Mouse (Mus musculus) stomach, embryonic 15.5 days (tissue): Measurements from ENCODE around the gene Rpn1. TPM values are rescaled to one million over a fixed set of nuclear protein-coding genes. Genes with fewer than 3 reads are reported as not detected.

Source experiments
- ATAC-seq: fragments of 200-750 bp; cut with Nextera tagmentation; 2 replicates; pipeline ENCODE4 v1.8.0; 2017; ENCODE audit warnings: low read depth, moderate number of reproducible peaks, moderate TSS enrichment; ENCODE audit not compliant: insufficient read depth, low FRiP score
- H3K27ac ChIP-seq: fragments of 300-500 bp; sonication (generic); 2 replicates; pipeline ENCODE4 v1.5.1; 2015; ENCODE audit warnings: mild to moderate bottlenecking, inconsistent platforms
- H3K27me3 ChIP-seq: fragments of 300-500 bp; sonication (generic); replicated peaks from 2 replicates; pipeline ENCODE4 v1.6.1; 2015; ENCODE audit warnings: inconsistent platforms
- H3K36me3 ChIP-seq: fragments of 300-500 bp; sonication (generic); 2 replicates; pipeline ENCODE4 v1.6.1; 2015; ENCODE audit warnings: inconsistent platforms
- H3K4me1 ChIP-seq: fragments of 300-500 bp; sonication (generic); 2 replicates; pipeline ENCODE4 v1.6.1; 2015; ENCODE audit warnings: inconsistent platforms
- H3K4me2 ChIP-seq: fragments of 300-500 bp; sonication (generic); 2 replicates; pipeline ENCODE4 v1.6.1; 2015; ENCODE audit warnings: mild to moderate bottlenecking, inconsistent platforms
- H3K4me3 ChIP-seq: fragments of 300-500 bp; sonication (generic); replicated peaks from 2 replicates; pipeline ENCODE4 v1.5.1; 2015; ENCODE audit warnings: inconsistent platforms
- H3K9ac ChIP-seq: fragments of 300-500 bp; sonication (generic); 2 replicates; pipeline ENCODE4 v1.6.1; 2015; ENCODE audit warnings: inconsistent platforms
- H3K9me3 ChIP-seq: fragments of 300-500 bp; sonication (generic); 2 replicates; pipeline ENCODE4 v1.6.1; 2016; ENCODE audit warnings: inconsistent platforms
- WGBS: fragments of 180-500 bp; shearing (Covaris S2); methylation state at CpG from one replicate; pipeline ENCODE4 v1.1.7; 2015; 5-methylcytosine and 5-hydroxymethylcytosine counted together
- polyA plus RNA-seq: library from polyadenylated mRNA; unstranded; fragments of >200 nt; fragmentation: Nextera tagmentation; extraction: Ambion mirVana; gene quantifications from 2 replicates; pipeline ENCODE4 v1.2.1, GENCODE M21; 2015

Rpn1 gene
- polyA plus RNA-seq, 1 experiment from 2014 or later = 387 TPM

DNA sequence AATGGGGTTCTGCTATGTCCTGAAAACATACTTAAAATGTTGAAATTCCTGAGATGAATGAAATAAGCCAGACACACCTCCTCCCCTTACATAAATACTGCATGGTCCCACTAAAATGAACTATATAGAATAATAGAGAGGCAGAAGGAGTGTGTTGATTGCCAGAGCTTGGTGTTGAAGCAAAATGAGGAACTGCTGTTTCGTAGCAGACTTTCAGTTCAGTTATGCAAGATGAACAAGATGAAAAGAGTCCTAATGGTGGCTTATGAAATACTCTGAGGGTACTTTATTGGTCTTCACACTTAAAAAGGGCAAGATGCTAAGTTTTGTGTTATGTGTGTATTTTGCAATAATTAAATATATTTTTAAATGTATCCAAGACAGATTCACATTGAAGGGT is 15.5 kb upstream of the Rpn1 start:
- Histone ChIP-seq H3K9ac (no peak overlapping the region), H3K36me3 (no peaks in the 10 kb centered on the region), H3K4me1 (no peaks in the 10 kb centered on the region), H3K27me3 (no peaks in the 10 kb centered on the region), H3K4me2 (no peak overlapping the region), H3K27ac (no peak overlapping the region), H3K4me3 (no peak overlapping the region), H3K9me3 (no peaks in the 10 kb centered on the region)
- 69% methylated on average over 1 of the region's 1 CpGs for WGBS
- ATAC-seq = no peak

DNA sequence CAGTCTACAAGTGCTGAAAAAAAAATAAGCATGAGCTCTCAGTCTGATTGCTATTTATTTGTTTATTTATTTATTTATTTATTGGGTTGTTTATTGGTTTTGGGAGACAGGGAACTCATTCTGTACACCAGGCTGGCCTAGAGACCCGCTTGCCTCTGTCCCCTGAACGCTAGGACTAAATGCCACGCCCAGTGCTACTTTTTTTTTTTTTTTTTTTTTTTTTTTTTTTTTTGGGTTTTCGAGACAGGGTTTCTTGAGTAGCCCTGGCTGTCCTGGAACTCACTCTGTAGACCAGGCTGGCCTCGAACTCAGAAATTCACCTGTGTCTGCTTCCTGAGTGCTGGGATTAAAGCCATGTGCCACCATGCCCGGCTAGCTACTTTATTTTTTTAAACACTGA is 13.8 kb upstream of the Rpn1 start:
- no peak for ATAC-seq
- no peaks in the 10 kb centered on the region for H3K9me3 ChIP-seq
- no peaks in the 10 kb centered on the region for H3K27me3 ChIP-seq
- H3K4me1 ChIP-seq = no peaks in the 10 kb centered on the region; the same call in 1 of the 2 replicates
- no peaks in the 10 kb centered on the region for H3K36me3 ChIP-seq
- no peak overlapping the region for H3K27ac ChIP-seq
- H3K9ac ChIP-seq = no peak overlapping the region
- WGBS = 72% methylated on average over 6 of the region's 6 CpGs
- H3K4me2 ChIP-seq = no peak overlapping the region
- H3K4me3 ChIP-seq = no peak overlapping the region

DNA sequence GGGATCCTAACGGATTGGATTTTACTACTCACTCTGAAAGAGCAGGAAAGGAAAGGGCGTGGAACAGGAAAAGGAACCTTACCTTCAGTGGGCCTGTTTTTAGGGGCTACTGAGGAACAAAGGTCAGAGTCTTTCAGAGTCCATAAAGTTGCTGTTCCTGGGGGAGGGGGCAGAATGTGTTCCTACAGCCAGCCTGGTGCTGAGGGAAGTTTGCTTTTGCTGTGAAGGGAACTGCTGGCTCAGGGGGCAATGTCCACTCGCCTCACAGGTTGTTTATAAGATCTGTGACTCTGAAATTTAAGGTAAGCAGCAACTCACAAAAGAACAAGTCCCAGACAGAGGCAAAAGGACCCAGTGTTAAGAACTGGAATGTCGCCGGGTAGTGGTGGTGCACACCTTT is 13.1 kb upstream of the Rpn1 start:
- H3K4me1 ChIP-seq = no peaks in the 10 kb centered on the region; the same call in 1 of the 2 replicates
- H3K9me3 ChIP-seq = no peaks in the 10 kb centered on the region
- no peak overlapping the region for H3K4me3 ChIP-seq
- H3K9ac ChIP-seq = no peak overlapping the region
- H3K36me3 ChIP-seq = no peaks in the 10 kb centered on the region
- no peaks in the 10 kb centered on the region for H3K27me3 ChIP-seq
- WGBS = 65% methylated on average over 5 of the region's 5 CpGs
- H3K27ac ChIP-seq = no peak overlapping the region
- H3K4me2 ChIP-seq = no peak overlapping the region
- ATAC-seq = no peak

DNA sequence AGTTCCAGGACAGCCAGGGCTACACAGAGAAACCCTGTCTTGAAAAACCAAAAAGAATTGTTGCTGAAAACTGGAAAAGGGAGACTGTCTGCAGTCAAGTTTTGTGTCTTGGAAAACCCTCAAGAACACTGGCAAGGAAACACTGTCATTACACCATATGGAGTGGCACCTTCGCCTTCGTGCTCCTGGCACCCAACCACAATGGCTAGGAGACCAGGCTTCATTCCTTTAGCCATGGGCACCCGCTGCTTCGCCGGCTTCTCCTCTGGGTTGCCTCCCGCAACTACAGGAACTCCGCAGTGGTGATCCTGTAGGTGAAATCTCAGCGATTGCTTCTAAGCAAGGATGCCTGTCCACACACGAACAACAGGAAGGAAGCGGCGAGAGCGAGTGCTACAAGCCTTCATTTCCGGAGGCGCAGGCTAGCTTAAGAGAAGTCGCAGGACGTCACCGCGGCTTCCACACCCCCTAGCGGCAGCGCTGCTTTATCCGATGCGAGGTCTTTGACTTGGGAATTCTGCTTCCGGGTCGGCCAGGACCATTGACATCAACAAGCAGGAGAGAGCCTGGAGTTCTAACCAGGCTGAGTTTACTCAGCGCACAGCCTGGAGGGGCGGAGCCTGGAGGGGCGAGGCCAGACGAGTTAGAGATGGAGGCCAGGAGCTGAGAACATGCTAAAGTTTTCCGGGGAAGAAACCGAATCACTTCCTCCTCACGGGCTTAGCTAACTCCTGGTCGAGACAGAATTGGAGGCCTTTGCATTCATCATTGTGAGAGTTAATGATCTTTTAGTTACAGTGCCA is 9.3 kb upstream of the Rpn1 start:
- H3K36me3 ChIP-seq = no peaks in the 10 kb centered on the region

DNA sequence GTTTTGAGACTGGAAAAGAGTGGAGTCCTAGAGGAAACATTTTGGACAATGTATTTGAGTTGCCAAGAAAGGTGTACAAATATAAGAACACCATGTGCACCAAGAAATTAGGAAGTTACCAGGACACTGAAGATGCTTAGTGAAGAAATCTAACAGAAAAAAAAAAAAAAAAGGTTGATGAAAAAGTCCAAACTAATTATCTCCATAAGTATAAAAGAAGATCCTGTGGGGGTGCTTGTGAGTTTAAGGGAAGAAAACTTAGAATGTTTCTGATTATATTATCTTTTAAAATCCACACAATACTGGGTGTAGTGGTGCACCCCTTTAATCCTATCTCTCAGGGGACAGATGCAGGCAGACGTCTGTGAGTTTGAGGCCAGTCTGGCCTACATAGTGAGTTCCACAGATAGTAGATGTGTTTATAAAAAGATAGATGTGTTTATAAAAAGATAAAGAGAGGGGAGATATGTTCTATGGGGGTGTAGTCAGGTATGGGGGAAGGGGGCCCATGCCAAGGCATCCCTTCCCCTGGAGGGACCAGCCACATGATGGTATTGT is 8.2 kb upstream of the Rpn1 start:
- no peaks in the 10 kb centered on the region for H3K36me3 ChIP-seq
- WGBS = 68% methylated on average over 1 of the region's 1 CpGs
- no peaks in the 10 kb centered on the region; the same call in 1 of the 2 replicates for H3K4me1 ChIP-seq
- peak overlapping the region; percentile 79; the same call in 1 of the 2 replicates for H3K4me2 ChIP-seq
- ATAC-seq = no peak
- H3K27me3 ChIP-seq = no peaks in the 10 kb centered on the region
- no peak overlapping the region; the same call in 1 of the 2 replicates for H3K27ac ChIP-seq
- H3K9me3 ChIP-seq = no peaks in the 10 kb centered on the region
- no peak overlapping the region for H3K4me3 ChIP-seq
- no peak overlapping the region for H3K9ac ChIP-seq

More for the DNA sequence above, 9.3 kb upstream of the Rpn1 start:
- H3K4me1 ChIP-seq = no peaks in the 10 kb centered on the region; the same call in 1 of the 2 replicates
- H3K9me3 ChIP-seq = no peaks in the 10 kb centered on the region
- peak; percentile 98 for ATAC-seq
- no peaks in the 10 kb centered on the region for H3K27me3 ChIP-seq
- no peak overlapping the region for H3K9ac ChIP-seq
- peak overlapping the region; percentile 79 for H3K4me2 ChIP-seq
- H3K27ac ChIP-seq = peak overlapping the region; percentile 90
- WGBS = 3% methylated on average over 32 of the region's 32 CpGs
- peak overlapping the region; percentile 47 for H3K4me3 ChIP-seq

DNA sequence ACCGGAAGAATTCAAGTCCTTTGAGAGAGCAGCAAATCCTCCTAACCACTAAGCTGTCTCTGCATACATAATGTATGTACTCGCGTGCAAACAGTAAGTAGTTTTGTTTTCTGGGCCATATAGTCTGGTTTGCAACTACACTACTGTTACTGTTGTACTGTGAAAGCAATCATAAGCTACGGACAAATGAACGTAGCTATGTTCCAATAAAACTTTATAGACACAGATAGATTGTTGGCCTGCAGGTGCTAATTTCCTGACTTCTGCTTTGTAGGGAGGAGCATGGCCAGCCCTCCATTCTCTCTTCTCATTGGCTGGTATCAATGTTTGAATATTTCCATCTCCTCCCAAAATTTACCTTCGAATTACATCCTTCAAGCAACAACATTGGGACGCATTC is 1.2 kb upstream of the Rpn1 start:
- Histone ChIP-seq H3K4me1 (peaks cover 18% of the 10 kb centered on the region), H3K4me2 (no peak overlapping the region), H3K9ac (no peak overlapping the region), H3K27me3 (no peaks in the 10 kb centered on the region), H3K9me3 (no peaks in the 10 kb centered on the region), H3K4me3 (no peak overlapping the region), H3K36me3 (no peaks in the 10 kb centered on the region), H3K27ac (no peak overlapping the region)
- 91% methylated on average over 7 of the region's 7 CpGs for WGBS
- no peak for ATAC-seq

DNA sequence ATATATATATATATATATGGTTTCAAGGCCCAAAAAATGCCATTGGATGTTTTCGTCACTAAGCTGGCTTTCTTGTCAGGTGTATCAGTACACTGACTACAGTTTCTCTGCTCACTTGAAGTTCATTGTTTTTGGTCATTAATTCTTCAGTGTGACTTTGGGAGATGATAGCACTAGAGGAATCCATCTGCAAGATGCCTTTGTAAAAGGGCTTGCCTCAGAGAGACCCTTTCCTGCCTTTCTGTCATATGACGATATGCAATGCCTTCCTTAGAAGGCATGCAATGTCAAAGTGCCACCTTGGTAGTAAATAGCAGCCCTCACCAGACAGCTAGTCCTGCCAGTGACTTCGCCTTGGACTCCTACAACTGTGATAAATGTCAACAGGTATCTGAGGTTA is 610 bp upstream of the Rpn1 start:
- Histone ChIP-seq H3K27ac (peak overlapping the region; percentile 44; the same call in 1 of the 2 replicates), H3K4me2 (peak overlapping the region; percentile 56), H3K9ac (no peak overlapping the region), H3K9me3 (no peaks in the 10 kb centered on the region), H3K36me3 (0 out of 2 replicates have a peak, but pooled peaks cover 4% of the 10 kb centered on the region), H3K4me3 (no peak overlapping the region; the same call in 1 of the 2 replicates), H3K27me3 (no peaks in the 10 kb centered on the region), H3K4me1 (peaks cover 18% of the 10 kb centered on the region)
- no peak for ATAC-seq
- WGBS = 58% methylated on average over 3 of the region's 3 CpGs

DNA sequence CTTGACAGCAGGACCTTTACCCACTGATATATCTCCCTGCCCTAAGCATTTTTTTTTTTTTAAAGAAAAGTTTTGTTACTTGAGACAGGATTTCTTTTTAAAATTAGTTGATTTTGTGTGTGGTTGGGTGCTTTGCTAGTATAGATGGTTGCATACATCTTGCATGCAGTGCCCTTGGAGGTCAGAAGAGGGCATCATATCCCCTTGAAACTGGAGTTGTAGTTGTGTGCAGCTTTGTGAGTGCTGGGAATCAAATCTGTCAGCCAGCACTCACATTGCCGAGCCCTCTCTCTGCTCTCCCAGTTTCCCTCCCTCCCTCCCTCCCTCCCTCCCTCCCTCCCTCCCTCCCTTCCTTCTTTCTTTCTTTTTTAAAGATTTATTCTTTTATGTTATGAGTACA is 4.7 kb downstream of the Rpn1 start:
- Histone ChIP-seq H3K9ac (no peak overlapping the region), H3K36me3 (peaks cover 27% of the 10 kb centered on the region), H3K4me3 (no peak overlapping the region), H3K4me2 (no peak overlapping the region), H3K4me1 (peaks cover 15% of the 10 kb centered on the region), H3K9me3 (no peaks in the 10 kb centered on the region), H3K27ac (no peak overlapping the region), H3K27me3 (no peaks in the 10 kb centered on the region)
- ATAC-seq = no peak
- WGBS = 80% methylated on average over 1 of the region's 1 CpGs

DNA sequence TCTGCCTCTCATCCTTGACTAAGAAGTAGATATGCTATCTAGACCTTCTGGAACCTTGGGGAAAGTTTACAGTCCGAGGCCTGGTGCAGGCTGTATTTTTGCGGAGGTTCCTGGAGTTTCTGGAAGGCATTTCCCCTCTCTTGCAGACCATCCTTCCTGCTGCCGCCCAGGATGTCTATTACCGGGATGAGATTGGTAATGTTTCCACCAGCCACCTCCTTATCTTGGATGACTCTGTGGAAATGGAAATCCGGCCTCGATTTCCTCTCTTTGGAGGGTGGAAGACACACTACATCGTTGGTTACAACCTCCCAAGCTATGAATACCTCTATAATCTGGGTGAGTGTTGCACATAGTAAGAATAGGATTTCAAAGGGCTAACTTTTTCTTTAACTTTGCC is 11.1 kb downstream of the Rpn1 start:
- Histone ChIP-seq H3K27me3 (no peaks in the 10 kb centered on the region), H3K27ac (no peak overlapping the region), H3K9me3 (no peaks in the 10 kb centered on the region), H3K4me3 (no peak overlapping the region), H3K4me2 (no peak overlapping the region), H3K9ac (no peak overlapping the region), H3K4me1 (no peaks in the 10 kb centered on the region), H3K36me3 (peaks cover 71% of the 10 kb centered on the region)
- ATAC-seq = no peak
- 89% methylated on average over 7 of the region's 7 CpGs for WGBS

DNA sequence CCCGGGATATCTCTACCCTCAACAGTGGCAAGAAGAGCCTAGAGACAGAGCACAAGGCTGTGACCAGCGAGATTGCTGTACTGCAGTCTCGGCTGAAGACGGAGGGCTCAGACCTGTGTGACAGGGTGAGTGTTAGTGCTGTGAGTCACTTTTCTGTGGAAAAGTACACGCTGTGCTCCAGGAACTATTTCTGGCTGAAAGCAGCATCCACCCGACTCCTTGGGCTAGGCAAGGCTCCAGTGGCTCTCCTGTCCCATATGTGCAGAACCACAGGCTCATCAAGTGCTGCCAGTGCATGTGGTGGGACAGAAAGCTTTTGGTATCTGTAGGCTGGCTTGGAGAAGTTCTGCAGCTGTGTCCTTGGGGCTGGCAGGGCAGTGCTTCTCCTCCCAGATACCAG is 17.8 kb downstream of the Rpn1 start:
- Histone ChIP-seq H3K9ac (no peak overlapping the region), H3K27ac (no peak overlapping the region), H3K9me3 (no peaks in the 10 kb centered on the region), H3K4me2 (no peak overlapping the region), H3K27me3 (no peaks in the 10 kb centered on the region), H3K4me1 (0 out of 2 replicates have a peak, but pooled peaks cover 4% of the 10 kb centered on the region), H3K36me3 (peaks cover 69% of the 10 kb centered on the region), H3K4me3 (no peak overlapping the region)
- WGBS = 86% methylated on average over 6 of the region's 6 CpGs
- no peak for ATAC-seq

DNA sequence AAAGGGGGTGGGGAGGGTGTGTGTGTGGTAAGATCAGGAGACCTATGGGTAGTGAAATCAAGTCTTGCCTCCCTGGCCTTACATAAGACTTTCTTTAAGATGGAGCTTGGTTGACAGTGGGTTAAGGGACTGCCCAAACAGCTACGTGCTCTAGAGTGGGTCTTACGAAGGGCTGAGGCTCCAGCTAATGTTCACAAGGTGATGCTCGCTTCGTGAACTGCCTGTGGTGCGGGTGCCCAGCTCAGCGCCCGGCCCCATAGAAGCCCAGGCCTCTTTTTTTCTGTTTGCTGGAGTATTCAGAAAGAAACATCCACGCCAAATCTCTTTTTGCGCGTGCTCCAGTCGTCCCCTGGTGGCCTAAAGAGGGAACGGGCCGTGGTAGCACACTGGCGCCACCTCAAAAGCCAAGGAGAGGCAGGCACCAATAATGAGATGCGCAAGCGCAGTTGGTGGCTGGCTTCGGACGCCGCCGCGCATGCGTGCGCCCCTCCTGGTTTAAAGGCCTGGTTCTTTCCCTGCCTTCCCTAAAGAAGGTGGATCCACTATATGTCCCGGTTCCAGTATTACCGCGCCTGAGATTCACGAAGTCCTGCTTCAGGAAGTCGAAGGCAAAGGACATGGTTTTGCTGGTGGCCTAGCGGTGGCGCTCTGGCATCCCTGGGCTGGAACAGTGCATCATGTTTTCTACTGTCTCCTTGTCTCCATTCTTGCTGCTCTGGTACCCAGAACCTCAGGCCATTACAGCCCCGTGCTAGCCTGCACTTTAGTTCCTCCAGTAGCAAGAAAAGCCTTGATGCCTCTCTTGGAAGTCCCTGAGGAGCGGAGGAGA is 21.7 kb downstream of the Rpn1 start:
- Histone ChIP-seq H3K9ac (no peak overlapping the region; the same call in 1 of the 2 replicates), H3K27me3 (no peaks in the 10 kb centered on the region), H3K4me3 (no peak overlapping the region; the same call in 1 of the 2 replicates), H3K27ac (0 out of 2 replicates have a peak overlapping the region, but pooled peaks have one; percentile 45), H3K4me1 (0 out of 2 replicates have a peak, but pooled peaks cover 4% of the 10 kb centered on the region), H3K9me3 (no peaks in the 10 kb centered on the region), H3K36me3 (peaks cover 33% of the 10 kb centered on the region), H3K4me2 (peak overlapping the region; percentile 45)
- 10% methylated on average over 32 of the region's 32 CpGs for WGBS
- ATAC-seq = peak; percentile 84
